Mouse (Mus musculus) cerebellum, adult 2 months (tissue): ENCODE measurements around the gene Itgb1bp1. TPM values are rescaled to one million over a fixed set of nuclear protein-coding genes. Genes with fewer than 3 reads are reported as not detected.

Experiments used
- DNase-seq, 2 experiments: peaks; one replicate each; pipeline ENCODE4 v3.0.0; 2021
- H3K27ac ChIP-seq: fragments of 200-500 bp; 2 replicates; pipeline ENCODE4 v1.5.1; 2012; ENCODE audit warnings: low read length, control low read depth, inconsistent platforms; ENCODE audit not compliant: insufficient read depth
- H3K27me3 ChIP-seq: fragments of 200-500 bp; 2 replicates; pipeline ENCODE4 v1.6.1; 2012; ENCODE audit warnings: inconsistent platforms, mild to moderate bottlenecking, low read length, moderate library complexity; ENCODE audit not compliant: control insufficient read depth, insufficient read depth
- H3K4me1 ChIP-seq: fragments of 200-500 bp; 2 replicates; pipeline ENCODE4 v1.6.1; 2011; ENCODE audit warnings: low read length; ENCODE audit not compliant: control insufficient read depth, insufficient read depth
- H3K4me3 ChIP-seq: fragments of 200-500 bp; replicated peaks from 2 replicates; pipeline ENCODE3; 2011; ENCODE audit warnings: mild to moderate bottlenecking, low read depth, low read length, control low read depth; ENCODE audit not compliant: insufficient read depth
- CTCF ChIP-seq: fragments of 200-500 bp; IDR thresholded peaks from 2 replicates; pipeline ENCODE4 v1.5.1; 2011; ENCODE audit warnings: low read depth, mild to moderate bottlenecking, control low read depth, low read length, moderate library complexity, borderline replicate concordance; ENCODE audit not compliant: insufficient read depth
- POLR2A ChIP-seq: fragments of 200-500 bp; IDR thresholded peaks from 2 replicates; pipeline ENCODE4 v1.6.1; 2011; ENCODE audit warnings: low read length, control low read depth, borderline replicate concordance; ENCODE audit not compliant: insufficient read depth
- WGBS: fragments of 180-500 bp; shearing (Covaris S2); methylation state at CpG from one replicate; pipeline ENCODE4 v1.1.7; 2018; 5-methylcytosine and 5-hydroxymethylcytosine counted together
- polyA plus RNA-seq: library from polyadenylated mRNA; depleted of rRNA; stranded (reverse); fragments of >200 nt; gene quantifications from 2 replicates; pipeline ENCODE4 v1.2.3, GENCODE M21; 2012

Gene Itgb1bp1
- polyA plus RNA-seq, 1 experiment: 70.6 TPM

DNA sequence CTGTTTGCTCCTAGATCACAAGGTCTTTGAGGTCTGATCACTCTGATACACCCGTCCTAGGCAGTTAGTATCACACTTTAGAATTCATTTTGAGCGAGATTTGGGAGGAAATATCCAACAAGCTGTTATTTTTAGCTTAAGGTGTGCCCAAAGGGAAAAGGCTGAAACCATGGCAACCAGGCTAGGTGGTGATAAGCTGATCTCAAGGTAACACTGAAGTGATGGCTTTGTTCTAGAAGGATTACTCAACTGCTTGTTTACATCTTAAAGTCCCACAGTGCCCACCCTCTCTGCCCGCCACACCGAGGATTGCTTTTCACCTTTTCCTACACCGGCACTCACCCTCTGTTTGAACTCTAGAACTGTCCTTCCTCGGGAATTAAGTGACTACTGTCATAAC is 3.6 kb upstream of the Itgb1bp1 start:
- H3K27ac ChIP-seq: no peak overlapping the region
- H3K4me1 ChIP-seq: no peaks in the 10 kb centered on the region
- no peak overlapping the region for H3K4me3 ChIP-seq
- H3K27me3 ChIP-seq: no peaks in the 10 kb centered on the region
- no peak for DNase-seq
- no peak for TF ChIP-seq POLR2A
- TF ChIP-seq CTCF: no peak
- WGBS: 82% methylated on average over 6 of the region's 6 CpGs

DNA sequence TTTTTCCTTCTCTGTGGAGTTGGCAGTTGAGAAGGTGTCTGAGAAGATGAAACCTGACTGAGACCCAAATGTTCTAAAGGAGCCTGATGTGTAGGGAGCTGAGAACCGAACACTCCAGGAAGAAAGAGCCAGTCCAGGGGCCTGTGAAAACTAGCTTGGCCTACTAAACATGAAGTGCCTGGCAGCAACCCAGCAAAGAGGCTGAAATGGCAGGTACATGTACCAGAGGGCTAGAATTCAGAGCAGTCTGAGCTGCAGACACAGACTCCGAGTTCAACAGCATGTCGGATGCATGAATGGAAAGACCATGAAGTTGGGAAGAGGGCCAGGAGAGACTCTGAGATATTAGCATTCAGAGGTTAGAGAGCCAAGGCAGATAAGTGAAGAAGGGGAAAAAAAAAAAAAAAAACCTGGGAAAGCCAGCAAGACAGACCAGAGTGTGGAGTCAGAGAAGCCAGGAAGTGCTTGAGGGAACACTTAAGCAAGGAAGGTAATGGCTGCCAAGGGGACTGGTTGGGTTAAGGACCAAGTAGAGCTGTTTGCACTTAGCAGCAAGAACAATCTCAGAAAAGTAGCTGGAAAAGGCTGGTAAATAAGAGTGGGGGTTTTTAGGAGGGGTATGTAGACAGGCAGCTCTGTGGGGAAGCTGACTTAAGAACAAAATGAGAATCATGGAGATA is 2.8 kb upstream of the Itgb1bp1 start:
- Histone ChIP-seq H3K4me3 (no peak overlapping the region), H3K27ac (no peak overlapping the region), H3K27me3 (no peaks in the 10 kb centered on the region), H3K4me1 (no peaks in the 10 kb centered on the region)
- 60% methylated on average over 3 of the region's 3 CpGs for WGBS
- DNase-seq: no peak
- TF ChIP-seq CTCF: no peak
- no peak for TF ChIP-seq POLR2A

DNA sequence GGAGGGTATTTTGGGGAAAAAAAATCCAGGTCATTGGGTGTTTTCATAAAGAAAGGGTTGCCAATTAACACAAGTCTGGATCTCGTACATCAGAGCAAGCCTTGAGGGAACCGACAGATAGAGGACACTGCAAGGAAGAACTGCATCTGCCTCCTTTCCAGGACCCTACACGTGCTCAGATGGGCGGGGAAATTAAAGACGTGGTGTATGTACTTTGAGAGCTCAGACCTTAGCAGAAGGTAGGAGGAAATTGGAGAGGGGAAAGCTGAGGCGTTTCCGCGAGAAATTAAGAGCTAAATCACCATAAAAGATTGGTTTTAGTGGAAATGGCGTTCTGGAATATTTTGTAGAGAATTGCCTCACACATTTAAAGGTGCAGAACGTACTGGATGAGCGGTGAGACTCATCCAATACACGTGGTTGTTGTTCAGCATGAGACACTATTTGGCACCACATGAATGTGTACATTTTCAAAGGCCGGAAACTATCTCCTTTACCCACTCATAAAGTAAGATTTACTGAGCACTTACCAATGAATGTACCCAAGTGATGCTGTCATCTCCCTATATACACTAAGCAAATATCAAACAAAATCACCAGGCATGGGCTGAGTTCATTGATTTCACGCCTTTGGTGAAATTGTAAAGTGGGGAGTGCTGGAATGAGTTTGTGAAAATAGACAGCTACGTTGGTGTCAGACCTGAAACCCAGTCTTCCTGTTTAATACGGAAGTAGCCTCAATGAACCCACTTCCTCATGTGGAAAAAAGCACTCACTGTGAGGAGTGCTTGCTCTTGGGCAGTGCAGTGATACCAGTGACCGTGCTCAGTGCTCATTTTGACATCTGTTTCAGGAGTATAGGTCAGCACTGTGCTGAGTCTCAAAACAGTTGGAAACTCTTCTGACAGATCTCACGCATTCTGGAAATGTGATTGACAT is 897 bp upstream of the Itgb1bp1 start:
- no peak for TF ChIP-seq CTCF
- no peak for TF ChIP-seq POLR2A
- peak in 1 of 2 experiments; percentile 39 for DNase-seq
- Histone ChIP-seq H3K27me3 (no peaks in the 10 kb centered on the region), H3K4me3 (peak overlapping the region; percentile 79), H3K27ac (no peak overlapping the region), H3K4me1 (no peaks in the 10 kb centered on the region)
- 24% methylated on average over 18 of the region's 18 CpGs for WGBS

DNA sequence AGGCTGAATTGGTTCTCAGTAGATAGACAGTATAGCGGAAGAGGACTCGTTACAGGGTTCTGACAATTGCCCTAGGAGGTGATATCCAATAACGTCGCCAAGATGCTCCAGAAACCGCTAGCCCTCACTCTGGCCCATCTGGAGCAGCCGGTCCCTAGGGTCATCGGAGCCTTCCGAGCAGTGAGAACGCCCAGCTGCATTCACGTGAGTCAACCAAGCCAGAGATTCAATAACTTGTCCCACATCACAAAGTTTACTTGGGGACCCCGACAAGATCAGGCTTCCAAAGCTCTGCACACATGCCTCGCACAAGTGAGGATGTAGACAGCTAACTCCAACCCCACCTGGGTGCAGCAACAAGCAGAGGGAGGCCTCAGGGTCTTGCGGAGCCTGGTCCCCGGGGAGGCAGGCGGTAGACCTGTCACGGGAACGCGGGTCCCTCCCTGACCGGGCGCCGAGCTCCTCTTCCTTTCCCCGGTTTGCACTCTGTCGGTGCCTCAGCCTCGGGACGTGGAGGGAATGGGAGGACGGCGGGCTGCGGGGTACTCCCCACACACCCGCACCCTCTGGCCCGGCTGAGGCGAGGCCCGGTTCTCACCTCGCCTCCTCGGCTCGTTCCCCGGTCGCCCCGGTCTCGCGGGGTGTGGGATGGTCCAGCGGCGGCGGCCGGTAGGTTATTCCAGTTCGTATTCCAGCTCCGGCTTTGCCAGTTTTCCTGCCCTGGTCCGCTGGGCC is 409 bp downstream of the Itgb1bp1 start:
- Histone ChIP-seq H3K4me3 (peak overlapping the region; percentile 79), H3K27ac (peak overlapping the region; percentile 75), H3K4me1 (peaks cover 3% of the 10 kb centered on the region; the same call in 1 of the 2 replicates), H3K27me3 (no peaks in the 10 kb centered on the region)
- DNase-seq: no peak
- 1% methylated on average over 47 of the region's 47 CpGs for WGBS
- TF ChIP-seq POLR2A: peak; percentile 42; the same call in 1 of the 2 replicates
- no peak for TF ChIP-seq CTCF

DNA sequence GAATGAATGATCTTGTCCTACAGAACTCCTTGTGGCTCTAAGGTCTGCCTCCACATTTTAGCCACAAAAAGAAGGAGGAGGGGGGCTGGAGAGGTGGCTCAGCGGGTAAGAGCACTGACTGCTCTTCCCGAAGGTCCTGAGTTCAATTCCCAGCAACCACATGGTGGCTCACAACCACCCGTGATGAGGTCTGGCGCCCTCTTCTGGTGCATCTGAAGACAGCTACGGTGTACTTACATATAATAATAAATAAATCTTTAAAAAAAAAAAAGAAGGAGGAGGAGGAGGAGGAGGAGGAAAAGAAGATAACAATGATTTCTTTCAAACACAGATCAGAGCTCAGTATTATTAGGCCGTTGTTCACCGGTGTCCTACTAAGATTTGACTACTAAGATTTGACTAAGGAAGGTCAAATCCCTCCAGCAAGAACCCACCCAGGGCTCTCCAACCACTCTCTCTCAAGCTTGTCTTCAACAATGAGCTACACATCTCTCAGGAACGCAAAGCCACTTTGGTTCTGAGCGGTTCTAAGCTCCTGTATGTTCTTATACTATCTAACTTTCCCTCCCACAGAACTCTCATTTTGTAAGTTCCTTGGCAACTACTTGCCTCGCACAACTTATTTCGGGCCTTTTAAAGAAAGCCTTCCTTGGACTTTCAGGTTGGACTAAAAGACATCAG is 1.2 kb downstream of the Itgb1bp1 start, which contains the start of gene Cpsf3:
Gene Cpsf3 (plus strand): TSS at position 631 of the 681 bp plus-strand sequence.
- WGBS: 58% methylated on average over 11 of the region's 11 CpGs
- H3K27ac ChIP-seq: peak within 1 kb of the TSS; percentile 75
- H3K27me3 ChIP-seq: no peaks in the 10 kb centered on the region
- no peak for TF ChIP-seq CTCF
- TF ChIP-seq POLR2A: no peak
- peaks cover 3% of the 10 kb centered on the region; the same call in 1 of the 2 replicates for H3K4me1 ChIP-seq
- peak within 1 kb of the TSS; percentile 79 for H3K4me3 ChIP-seq
- no peak for DNase-seq

DNA sequence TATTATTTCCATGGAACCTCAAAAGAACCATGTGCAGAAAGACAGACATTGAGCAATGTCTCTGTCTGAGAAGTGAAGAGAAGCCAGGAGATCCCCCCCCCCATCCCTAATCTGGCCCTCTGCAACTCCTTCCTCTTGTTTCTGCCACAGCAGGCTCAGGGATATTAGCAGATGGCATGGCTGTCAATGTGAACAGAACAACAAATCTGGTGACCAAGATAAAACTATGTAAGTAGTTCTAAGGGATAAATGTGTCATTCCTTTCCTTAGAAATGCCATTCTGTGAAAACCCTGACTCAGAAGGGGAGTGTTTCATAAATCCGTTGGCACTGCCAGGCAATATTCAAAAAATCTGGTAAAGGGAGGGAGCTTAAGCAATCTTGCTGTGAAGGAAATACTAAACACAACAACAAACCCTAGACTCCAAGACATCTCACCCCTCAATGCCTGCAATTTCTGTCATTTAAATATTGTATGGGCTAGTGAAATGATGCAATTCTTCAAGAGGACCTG is 8.7 kb downstream of the Itgb1bp1 start:
- Histone ChIP-seq H3K27ac (no peak overlapping the region), H3K4me1 (peaks cover 10% of the 10 kb centered on the region; the same call in 1 of the 2 replicates), H3K4me3 (no peak overlapping the region), H3K27me3 (no peaks in the 10 kb centered on the region)
- WGBS: 36% methylated on average over 1 of the region's 1 CpGs
- peak in 1 of 2 experiments; percentile 39 for DNase-seq
- TF ChIP-seq CTCF (no peak), POLR2A (no peak)

DNA sequence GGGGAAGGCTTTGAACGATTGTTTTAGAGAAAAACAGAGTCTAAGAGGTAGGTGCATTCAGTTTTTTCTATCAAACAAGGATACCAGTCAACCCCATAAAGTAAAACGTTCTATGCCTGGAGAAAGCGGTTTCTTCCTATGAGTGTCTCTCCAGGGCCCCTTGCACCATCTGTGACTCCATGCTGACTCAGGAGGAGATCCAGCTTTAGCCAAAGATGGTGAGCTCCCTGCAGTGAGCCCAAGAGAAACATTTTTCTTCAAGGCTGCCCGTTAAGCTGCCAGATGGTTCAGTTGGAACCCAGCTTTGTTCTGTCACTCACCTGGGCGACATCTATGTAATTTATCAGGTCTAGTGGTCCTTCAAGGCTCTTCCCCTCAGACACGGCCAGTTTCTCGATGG is 11.6 kb downstream of the Itgb1bp1 start:
- H3K4me3 ChIP-seq: no peak overlapping the region
- DNase-seq: peak; percentile 79 to 87
- no peak for TF ChIP-seq POLR2A
- TF ChIP-seq CTCF: no peak
- H3K27me3 ChIP-seq: no peaks in the 10 kb centered on the region
- H3K4me1 ChIP-seq: peaks cover 7% of the 10 kb centered on the region; the same call in 1 of the 2 replicates
- WGBS: 10% methylated on average over 7 of the region's 7 CpGs
- H3K27ac ChIP-seq: peak overlapping the region; percentile 15; the same call in 1 of the 2 replicates
